Mouse (Mus musculus): ENCODE results near the gene Fkbp11. TPM values are rescaled to one million over a fixed set of nuclear protein-coding genes. Genes with fewer than 3 reads are reported as not detected.

Gene Fkbp11
- total RNA-seq (2021) (1 to 10 TPM; 5.1 to 5.8 TPM), polyA plus RNA-seq (2012; rRNA removed) (3.2 and 4.8 TPM in 2 replicates)
- long read RNA-seq, partial matches to known transcripts: 0 of 4 reads
- long read RNA-seq, other reads (novel, unspliced or antisense): 0 of 4 reads

DNA sequence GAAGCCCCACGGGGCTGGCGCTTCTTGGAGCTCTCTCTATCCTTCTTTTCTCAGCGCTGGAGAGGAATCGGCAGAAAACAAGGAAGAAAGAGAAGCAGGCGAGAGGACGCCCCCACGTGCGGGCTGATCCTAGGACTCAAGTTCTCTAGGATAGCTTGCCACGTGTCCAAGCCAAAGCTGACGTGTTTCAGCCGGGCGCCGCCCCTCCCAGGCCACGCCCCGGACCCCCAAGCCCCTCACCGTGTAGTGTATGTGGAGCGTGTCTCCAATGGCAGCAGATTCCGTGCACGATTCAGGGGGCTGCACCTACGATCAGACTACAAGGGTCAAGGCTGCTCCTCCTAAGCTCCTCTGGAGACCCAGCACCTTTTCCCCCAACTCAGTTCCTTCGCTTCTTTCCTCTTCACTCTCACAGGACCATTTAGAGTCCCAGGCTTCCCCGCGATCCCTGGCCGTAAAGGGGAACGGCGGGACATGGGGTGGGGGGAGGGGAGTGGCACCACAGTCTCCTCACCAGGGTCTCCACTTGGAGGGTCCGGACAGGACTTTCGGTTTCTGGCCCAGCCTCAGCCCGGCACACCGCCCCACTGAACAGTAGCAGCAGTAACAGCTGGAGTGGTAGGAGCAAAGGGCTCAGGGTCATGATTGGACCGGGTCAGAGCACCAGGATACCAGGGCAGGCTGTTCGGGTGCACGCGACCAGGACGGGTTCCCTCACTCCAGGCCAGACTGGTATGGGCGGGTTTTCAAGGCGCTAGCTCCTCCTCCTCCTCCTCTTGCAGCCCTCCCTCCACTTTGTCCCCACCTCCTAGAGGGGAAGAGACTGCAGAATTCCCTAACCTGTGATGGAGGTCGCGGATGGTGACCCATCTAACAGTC is at the start of gene Fkbp11:
Fkbp11 (minus strand) TSS at position 756 of the 879 bp plus-strand sequence.
- peak; percentile 70 to 71 for DNase-seq
- under 1% methylated on average over 39 of the region's 39 CpGs for WGBS
- Histone ChIP-seq H3K27ac (peak within 1 kb of the TSS; percentile 23), H3K36me3 (ENCODE audit: control insufficient read depth, insufficient read depth, low read length) (no peaks in the 10 kb centered on the region), H3K9ac (ENCODE audit: low read depth, low read length) (peak within 1 kb of the TSS; percentile 73), H3K4me3 (peak within 1 kb of the TSS; percentile 68), H3K27me3 (ENCODE audit: control insufficient read depth, insufficient read depth, low read length) (no peaks in the 10 kb centered on the region; the same call in 1 of the 2 replicates), H3K4me1 (ENCODE audit: control insufficient read depth, insufficient read depth, low read length) (peaks cover 4% of the 10 kb centered on the region), H3K79me2 (replicated peaks; ENCODE audit: control insufficient read depth, insufficient read depth, low read length) (no peaks in the 10 kb centered on the region)
- intact Hi-C loops (cut with DNase I): no loop called here
- TF ChIP-seq EP300 (IDR thresholded peaks at IDR 0.05; ENCODE audit: insufficient read depth, low read depth, low read length): no peak
- TF ChIP-seq CTCF (IDR thresholded peaks at IDR 0.05): no peak
- peak; percentile 38; the same call in 1 of the 2 replicates for TF ChIP-seq POLR2A (IDR thresholded peaks at IDR 0.05; ENCODE audit: insufficient read depth, low read depth, low read length)

DNA sequence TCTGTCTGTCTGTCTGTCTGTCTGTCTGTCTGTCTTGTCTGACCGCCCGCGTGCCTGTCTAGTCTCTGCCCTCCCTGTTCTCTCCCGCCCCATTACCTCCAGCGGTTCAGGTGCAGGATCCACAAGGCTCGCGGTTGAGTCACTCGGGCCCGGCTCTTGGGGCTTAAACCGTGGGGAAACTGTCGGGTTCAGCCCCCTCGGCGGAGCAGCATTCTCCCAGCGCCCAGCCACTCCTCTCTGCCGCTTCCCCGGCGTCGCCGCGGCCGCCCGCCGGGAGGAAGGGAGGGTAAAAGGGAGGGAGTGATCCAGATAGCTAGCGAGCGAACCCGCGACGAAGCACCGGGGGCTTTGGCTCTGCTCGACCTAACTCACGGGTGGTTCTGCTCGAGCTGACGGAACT is 49.8 kb upstream of the Fkbp11 start, which contains the start of gene Wnt10b:
Wnt10b (minus strand) TSS at position 389 of the 400 bp plus-strand sequence.
- intact Hi-C loops (cut with DNase I): no loop called here
- DNase-seq: peak in 1 of 2 experiments; percentile 50
- peaks cover 23% of the 10 kb centered on the region for H3K27me3 ChIP-seq (ENCODE audit: control insufficient read depth, insufficient read depth, low read length)
- H3K4me1 ChIP-seq (ENCODE audit: control insufficient read depth, insufficient read depth, low read length): peaks cover 2% of the 10 kb centered on the region; the same call in 1 of the 2 replicates
- H3K36me3 ChIP-seq (ENCODE audit: control insufficient read depth, insufficient read depth, low read length): no peaks in the 10 kb centered on the region
- no peak within 1 kb of the TSS for H3K27ac ChIP-seq
- peak within 1 kb of the TSS; percentile 15; the same call in 1 of the 2 replicates for H3K4me3 ChIP-seq
- H3K9ac ChIP-seq (ENCODE audit: low read depth, low read length): peak within 1 kb of the TSS; percentile 35; the same call in 1 of the 2 replicates
- H3K79me2 ChIP-seq (replicated peaks; ENCODE audit: control insufficient read depth, insufficient read depth, low read length): no peaks in the 10 kb centered on the region
- WGBS: under 1% methylated on average over 26 of the region's 33 CpGs
- TF ChIP-seq POLR2A (IDR thresholded peaks at IDR 0.05; ENCODE audit: insufficient read depth, low read depth, low read length): no peak

DNA sequence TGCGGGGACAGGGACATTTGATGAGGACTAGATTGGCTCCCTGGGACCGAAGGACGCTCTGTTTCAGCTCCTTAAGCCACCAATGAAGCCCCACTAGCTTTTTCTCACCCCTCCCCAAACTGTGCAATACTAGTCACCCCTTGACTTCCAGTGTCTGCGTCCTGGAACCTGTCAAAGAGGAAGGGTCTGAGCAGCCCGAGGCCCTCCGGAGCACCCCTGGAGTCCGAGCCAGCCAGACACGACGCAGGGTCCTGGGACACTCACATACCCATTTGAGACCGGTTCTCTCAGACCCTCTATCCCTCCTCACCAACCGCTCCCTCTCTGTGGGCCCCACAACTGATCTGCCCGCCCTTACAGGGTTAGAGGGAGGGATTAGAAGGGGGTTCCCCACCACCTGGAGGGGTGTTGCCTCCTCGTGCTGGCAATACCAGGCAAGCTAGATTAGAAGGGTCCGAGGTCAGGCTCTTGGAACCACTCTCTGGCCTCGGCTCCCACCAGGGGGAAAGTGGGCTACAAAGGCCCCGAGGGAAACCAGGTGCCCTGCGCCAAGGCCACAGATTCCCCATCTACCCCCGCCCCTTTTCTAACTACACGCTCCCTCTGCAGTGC is 49.1 kb upstream of the Fkbp11 start:
- H3K27me3 ChIP-seq (ENCODE audit: control insufficient read depth, insufficient read depth, low read length): peaks cover 23% of the 10 kb centered on the region
- H3K27ac ChIP-seq: no peak overlapping the region
- no peak overlapping the region for H3K9ac ChIP-seq (ENCODE audit: low read depth, low read length)
- H3K79me2 ChIP-seq (replicated peaks; ENCODE audit: control insufficient read depth, insufficient read depth, low read length): no peaks in the 10 kb centered on the region
- peak in 1 of 2 experiments; percentile 26 for DNase-seq
- peaks cover 3% of the 10 kb centered on the region; the same call in 1 of the 2 replicates for H3K4me1 ChIP-seq (ENCODE audit: control insufficient read depth, insufficient read depth, low read length)
- TF ChIP-seq CTCF (IDR thresholded peaks at IDR 0.05) (no peak), EP300 (IDR thresholded peaks at IDR 0.05; ENCODE audit: insufficient read depth, low read depth, low read length) (no peak), POLR2A (IDR thresholded peaks at IDR 0.05; ENCODE audit: insufficient read depth, low read depth, low read length) (no peak)
- WGBS: 13% methylated on average over 19 of the region's 19 CpGs
- H3K4me3 ChIP-seq: no peak overlapping the region
- intact Hi-C loops (cut with DNase I): no loop called here
- H3K36me3 ChIP-seq (ENCODE audit: control insufficient read depth, insufficient read depth, low read length): no peaks in the 10 kb centered on the region

DNA sequence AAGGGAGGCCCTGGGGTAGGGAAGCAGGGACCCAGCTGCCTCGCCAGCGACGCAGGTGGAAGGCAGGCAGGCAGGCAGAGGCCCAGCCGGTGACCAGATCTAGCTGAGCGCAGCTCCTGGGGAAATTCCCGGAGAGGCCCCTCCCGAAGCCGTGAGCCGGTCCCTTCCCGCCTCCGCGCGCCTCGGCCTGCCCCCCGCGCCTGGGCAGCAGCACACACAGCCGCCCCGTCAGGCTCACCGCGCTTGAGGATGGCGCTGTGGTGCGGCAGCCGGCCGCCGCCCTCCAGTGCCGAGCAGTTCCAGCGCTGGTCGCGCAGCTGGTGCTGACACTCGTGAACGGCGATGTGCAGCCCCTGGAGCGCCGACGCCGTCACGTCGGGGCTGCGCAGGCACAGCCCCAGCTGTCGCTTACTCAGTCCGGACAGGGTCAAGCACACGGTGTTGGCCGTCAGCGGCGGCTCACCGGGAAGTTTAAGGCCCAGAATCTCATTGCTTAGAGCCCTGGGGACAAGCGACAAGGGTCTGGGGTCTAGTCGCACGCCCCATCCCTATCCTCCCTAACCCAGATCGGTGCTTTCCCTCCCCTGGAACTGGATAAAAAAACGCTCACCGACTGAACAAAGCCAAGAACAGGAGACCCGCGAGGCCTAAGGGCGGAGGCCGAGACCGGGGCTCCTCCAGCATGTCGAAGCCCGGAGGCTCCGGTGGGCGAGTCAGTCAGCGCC is 48.4 kb upstream of the Fkbp11 start:
- peak; percentile 36 to 37 for DNase-seq
- peaks cover 23% of the 10 kb centered on the region for H3K27me3 ChIP-seq (ENCODE audit: control insufficient read depth, insufficient read depth, low read length)
- intact Hi-C loops (cut with DNase I): no loop called here
- WGBS: 5% methylated on average over 62 of the region's 62 CpGs
- H3K79me2 ChIP-seq (replicated peaks; ENCODE audit: control insufficient read depth, insufficient read depth, low read length): no peaks in the 10 kb centered on the region
- H3K36me3 ChIP-seq (ENCODE audit: control insufficient read depth, insufficient read depth, low read length): no peaks in the 10 kb centered on the region
- TF ChIP-seq EP300 (IDR thresholded peaks at IDR 0.05; ENCODE audit: insufficient read depth, low read depth, low read length) (no peak), CTCF (IDR thresholded peaks at IDR 0.05) (peak; percentile 32)
- H3K9ac ChIP-seq (ENCODE audit: low read depth, low read length): peak overlapping the region; percentile 22; the same call in 1 of the 2 replicates
- H3K4me3 ChIP-seq: no peak overlapping the region
- H3K4me1 ChIP-seq (ENCODE audit: control insufficient read depth, insufficient read depth, low read length): peaks cover 3% of the 10 kb centered on the region; the same call in 1 of the 2 replicates
- H3K27ac ChIP-seq: no peak overlapping the region

DNA sequence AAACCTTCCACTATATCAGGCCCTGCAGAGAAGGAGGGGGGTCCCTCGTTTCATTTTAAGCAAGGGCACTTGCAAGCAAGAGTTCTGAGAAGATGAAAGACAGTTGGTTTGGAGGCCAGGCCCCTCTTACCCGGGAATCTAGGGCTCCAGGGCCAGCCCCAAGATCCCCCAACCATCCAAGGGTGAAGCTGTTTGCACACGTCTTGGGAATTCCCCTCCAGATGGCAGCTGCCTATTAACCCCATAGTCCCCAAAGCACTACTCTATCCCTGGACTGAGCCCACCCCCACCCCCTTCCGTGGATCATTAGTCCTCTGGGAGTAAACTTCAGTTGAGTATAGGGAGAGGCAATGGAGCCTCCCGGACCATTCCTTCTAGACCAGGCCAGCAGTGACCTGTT is 47.5 kb upstream of the Fkbp11 start:
- 24% methylated on average over 5 of the region's 5 CpGs for WGBS
- H3K4me3 ChIP-seq: no peak overlapping the region
- no peak for DNase-seq
- H3K9ac ChIP-seq (ENCODE audit: low read depth, low read length): no peak overlapping the region
- intact Hi-C loops (cut with DNase I): no loop called here
- H3K79me2 ChIP-seq (replicated peaks; ENCODE audit: control insufficient read depth, insufficient read depth, low read length): no peaks in the 10 kb centered on the region
- H3K4me1 ChIP-seq (ENCODE audit: control insufficient read depth, insufficient read depth, low read length): peaks cover 3% of the 10 kb centered on the region; the same call in 1 of the 2 replicates
- TF ChIP-seq EP300 (IDR thresholded peaks at IDR 0.05; ENCODE audit: insufficient read depth, low read depth, low read length): no peak
- no peak for TF ChIP-seq POLR2A (IDR thresholded peaks at IDR 0.05; ENCODE audit: insufficient read depth, low read depth, low read length)
- no peak for TF ChIP-seq CTCF (IDR thresholded peaks at IDR 0.05)
- H3K27ac ChIP-seq: no peak overlapping the region
- H3K27me3 ChIP-seq (ENCODE audit: control insufficient read depth, insufficient read depth, low read length): peaks cover 23% of the 10 kb centered on the region
- H3K36me3 ChIP-seq (ENCODE audit: control insufficient read depth, insufficient read depth, low read length): no peaks in the 10 kb centered on the region

Data from heart, adult 2 months (tissue).